Comparison of ENCODE assay signal across 8 mouse cellular contexts in the genomic region with DNA sequence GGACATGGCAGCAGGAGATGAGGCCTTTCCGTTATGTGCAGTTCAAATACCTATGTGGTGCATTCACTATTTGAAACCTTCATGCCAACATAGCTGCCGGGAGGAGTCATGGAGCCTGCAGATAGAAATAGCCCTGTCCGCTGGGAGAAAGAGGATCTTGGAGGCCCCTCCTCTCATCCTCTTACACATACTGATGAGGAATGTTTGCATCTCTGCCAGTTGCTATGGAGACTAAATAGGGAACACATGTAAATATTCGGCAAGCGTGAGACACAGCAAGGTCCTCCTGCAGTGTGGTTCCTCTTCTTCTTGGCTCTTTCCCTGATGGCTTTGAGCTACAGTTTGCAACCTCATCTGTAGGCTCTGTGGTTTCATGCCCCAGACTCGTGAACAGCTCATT. TPM values are rescaled to one million over a fixed set of nuclear protein-coding genes. Genes with fewer than 3 reads are reported as not detected.
DNase-seq lines count a peak whose midpoint lies in the region; ATAC-seq and TF ChIP-seq lines count a peak whose summit lies in the region.

No protein-coding gene starts in this region.

- no peak for TF ChIP-seq POLR2A in brain, embryonic 14.5 days (IDR thresholded peaks at IDR 0.05; ENCODE audit: borderline replicate concordance, extremely low read depth, insufficient read depth, insufficient read length, poor library complexity, severe bottlenecking)
- TF ChIP-seq POLR2A in thymus, adult 2 months (IDR thresholded peaks at IDR 0.05; ENCODE audit: control insufficient read depth, extremely low read depth, insufficient read depth, low read length, poor library complexity) = no peak

- H3K4me1 ChIP-seq in midbrain, embryonic 13.5 days (replicated peaks) = peaks cover 15% of the 10 kb centered on the region
- 0 out of 2 replicates have a peak, but pooled peaks cover 2% of the 10 kb centered on the region for H3K4me1 ChIP-seq in thymus, adult 2 months (replicated peaks; ENCODE audit: control insufficient read depth, insufficient read depth, low read length)

- intact Hi-C loops in gastrocnemius, postnatal 14 days (cut with DNase I; ENCODE audit: low total_unique reads) = no loop called here
- intact Hi-C loops in gastrocnemius, postnatal 36 days (cut with DNase I) = no loop called here
- intact Hi-C loops in left cerebral cortex, postnatal 10 days (cut with DNase I) = no loop called here

- H3K36me3 ChIP-seq in midbrain, embryonic 13.5 days = no peaks in the 10 kb centered on the region
- no peaks in the 10 kb centered on the region for H3K36me3 ChIP-seq in thymus, adult 2 months (ENCODE audit: control insufficient read depth, insufficient read depth, low read length)

- no peak overlapping the region for H3K4me3 ChIP-seq in midbrain, embryonic 13.5 days (replicated peaks)
- no peak overlapping the region for H3K4me3 ChIP-seq in thymus, adult 2 months (ENCODE audit: control insufficient read depth, insufficient read depth, low read length)

- H3K27ac ChIP-seq in midbrain, embryonic 13.5 days = no peak overlapping the region
- no peak overlapping the region for H3K27ac ChIP-seq in thymus, adult 2 months (ENCODE audit: control insufficient read depth, insufficient read depth, low read length)

- no peak overlapping the region for H3K9ac ChIP-seq in midbrain, embryonic 13.5 days (replicated peaks)

- no peaks in the 10 kb centered on the region for H3K27me3 ChIP-seq in midbrain, embryonic 13.5 days
- H3K27me3 ChIP-seq in thymus, adult 2 months (ENCODE audit: control insufficient read depth, insufficient read depth, low read length) = no peaks in the 10 kb centered on the region

- no peaks in the 10 kb centered on the region for H3K9me3 ChIP-seq in midbrain, embryonic 13.5 days

- 33% methylated on average over 6 of the region's 6 CpGs for WGBS in midbrain, embryonic 13.5 days
- WGBS in thymus, adult 2 months = 25% methylated on average over 6 of the region's 6 CpGs

- peak; percentile 30 for DNase-seq in gastrocnemius, postnatal 14 days
- no peak for DNase-seq in gastrocnemius, postnatal 36 days
- DNase-seq in brain, embryonic 14.5 days (ENCODE audit: low read depth) = peak; percentile 90
- peak; percentile 29 for DNase-seq in heart, adult 8-10 months (ENCODE audit: low spot score)
- DNase-seq in left cerebral cortex, postnatal 10 days (ENCODE audit: extremely low spot score in 1 of 2, low spot score in 2 of 2) = peak; percentile 31 to 63
- DNase-seq in thymus, adult 2 months = no peak

- no peak overlapping the region for H3K4me2 ChIP-seq in midbrain, embryonic 13.5 days (replicated peaks)

- peak; percentile 86 for ATAC-seq in midbrain, embryonic 13.5 days
- no peak for ATAC-seq in erythroid progenitor cell, adult 5-6 weeks (replicated peaks; ENCODE audit: low FRiP score, poor library complexity, severe bottlenecking)

- no peak for TF ChIP-seq CTCF in brain, embryonic 14.5 days (IDR thresholded peaks at IDR 0.05; ENCODE audit: borderline replicate concordance, extremely low read depth, insufficient read depth, insufficient read length)
- no peak for TF ChIP-seq CTCF in thymus, adult 2 months (IDR thresholded peaks at IDR 0.05; ENCODE audit: borderline replicate concordance, control insufficient read depth, extremely low read depth, insufficient read depth, low read length, poor library complexity)

RNA-seq across cellular contexts. Expression of gene Cd44, which starts 42.5 kb away (rescaled TPM):
- 10 to 100 TPM; 15.5 to 21.1 TPM for total RNA-seq in gastrocnemius, postnatal 14 days (2021)
- total RNA-seq in gastrocnemius, postnatal 36 days (2021) = 1 to 10 TPM; 5.3 to 6.0 TPM
- polyA plus RNA-seq in brain, embryonic 14.5 days (2012; rRNA removed) = 2.8 and 4.1 TPM in 2 replicates
- 1 to 10 TPM; 5.6 to 9.5 (median 6.8) TPM for total RNA-seq in heart, adult 8-10 months (2022)
- 10 to 100 TPM; 10.8 to 13.1 TPM for total RNA-seq in left cerebral cortex, postnatal 10 days (2021)
- 1.5 and 2.1 TPM in 2 replicates for polyA plus RNA-seq in midbrain, embryonic 13.5 days (2015; fragmentation: Nextera tagmentation; extraction: Ambion mirVana)
- 51.5 and 61.6 TPM in 2 replicates for total RNA-seq in erythroid progenitor cell, adult 5-6 weeks (2015; ENCODE audit: low replicate concordance)
- 30.2 and 31.8 TPM in 2 replicates for total RNA-seq in erythroid progenitor cell, adult 5-6 weeks (2017; ENCODE audit: low replicate concordance)
- polyA plus RNA-seq in thymus, adult 2 months (2012; rRNA removed) = 17.8 and 19.3 TPM in 2 replicates

Comparison
In these comparisons a context has a peak if more than half of its experiments do, and no peak if none do; other contexts are left out.
1. DNase-seq: peak in gastrocnemius, postnatal 14 days (single experiment), brain, embryonic 14.5 days (single experiment), heart, adult 8-10 months (single experiment) and left cerebral cortex, postnatal 10 days (2 of 2); none in gastrocnemius, postnatal 36 days (0 of 2) and thymus, adult 2 months (single experiment).